Mouse (Mus musculus): ENCODE results near the gene Ppm1f. TPM values are rescaled to one million over a fixed set of nuclear protein-coding genes. Genes with fewer than 3 reads are reported as not detected.

Ppm1f gene
- polyA plus RNA-seq, 1 experiment from 2014 or later: 24.9 TPM

DNA sequence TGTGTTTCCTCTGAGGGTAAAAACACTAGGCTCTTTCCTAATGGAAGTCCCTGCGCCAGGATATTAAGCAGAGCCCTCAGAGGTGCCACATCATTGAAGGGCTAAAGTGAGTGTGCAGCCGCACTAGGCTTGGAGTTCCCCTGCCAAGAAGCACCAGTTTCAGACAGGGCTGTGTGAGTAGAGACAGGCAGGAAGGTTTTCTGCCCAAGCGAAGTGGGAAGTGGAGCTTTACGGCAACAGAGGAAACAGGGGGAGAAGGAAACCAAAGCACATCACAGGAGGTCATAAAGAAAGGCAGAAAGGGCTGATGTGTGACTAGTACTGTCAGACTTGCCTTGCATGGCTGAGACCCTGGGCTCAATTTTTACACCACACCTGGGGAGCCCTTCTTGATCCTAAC lies 6.1 kb downstream of the Ppm1f start:
- peaks cover 4% of the 10 kb centered on the region; the same call in 1 of the 2 replicates for H3K4me1 ChIP-seq (ENCODE audit: insufficient read depth, low read depth, low read length)
- H3K9ac ChIP-seq (replicated peaks; ENCODE audit: low read depth): no peak overlapping the region
- no peak overlapping the region for H3K4me2 ChIP-seq (replicated peaks; ENCODE audit: low read depth, low read length)
- WGBS: 61% methylated on average over 4 of the region's 4 CpGs
- TF ChIP-seq CTCF (IDR thresholded peaks at IDR 0.05): no peak
- no peaks in the 10 kb centered on the region for H3K27me3 ChIP-seq (replicated peaks; ENCODE audit: insufficient read depth, low read length)
- ATAC-seq (no peak; the same call in 1 of the 2 replicates), DNase-seq (ENCODE audit: low spot score) (no peak)
- H3K36me3 ChIP-seq (ENCODE audit: insufficient read depth, low read length): 0 out of 2 replicates have a peak, but pooled peaks cover 7% of the 10 kb centered on the region
- H3K4me3 ChIP-seq (ENCODE audit: low read depth, low read length): no peak overlapping the region
- H3K27ac ChIP-seq (ENCODE audit: low read length): peak overlapping the region; percentile 69
- H3K9me3 ChIP-seq (ENCODE audit: low read length): no peaks in the 10 kb centered on the region

DNA sequence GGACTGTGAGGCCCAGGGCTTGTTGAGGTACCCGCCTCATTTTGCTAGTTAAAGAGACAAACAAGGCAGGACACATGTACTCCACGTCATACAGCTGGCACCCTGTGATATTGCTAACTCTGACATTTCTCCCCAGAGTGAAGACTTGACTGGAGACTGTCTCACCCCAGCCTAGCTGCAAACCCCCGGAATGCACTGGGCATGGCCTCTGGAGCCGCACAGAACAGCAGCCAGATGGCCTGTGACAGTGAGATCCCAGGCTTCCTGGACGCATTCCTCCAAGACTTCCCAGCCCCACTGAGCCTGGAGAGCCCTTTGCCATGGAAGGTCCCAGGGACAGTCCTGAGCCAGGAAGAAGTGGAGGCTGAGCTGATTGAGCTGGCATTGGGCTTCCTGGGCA lies 6.9 kb downstream of the Ppm1f start:
- Histone ChIP-seq H3K27ac (ENCODE audit: low read length) (peak overlapping the region; percentile 40; the same call in 1 of the 2 replicates), H3K9ac (replicated peaks; ENCODE audit: low read depth) (no peak overlapping the region), H3K4me2 (replicated peaks; ENCODE audit: low read depth, low read length) (no peak overlapping the region), H3K4me1 (ENCODE audit: insufficient read depth, low read depth, low read length) (peaks cover 3% of the 10 kb centered on the region; the same call in 1 of the 2 replicates), H3K9me3 (ENCODE audit: low read length) (no peaks in the 10 kb centered on the region), H3K4me3 (ENCODE audit: low read depth, low read length) (no peak overlapping the region), H3K27me3 (replicated peaks; ENCODE audit: insufficient read depth, low read length) (no peaks in the 10 kb centered on the region), H3K36me3 (ENCODE audit: insufficient read depth, low read length) (0 out of 2 replicates have a peak, but pooled peaks cover 7% of the 10 kb centered on the region)
- WGBS: 58% methylated on average over 5 of the region's 5 CpGs
- ATAC-seq (no peak), DNase-seq (ENCODE audit: low spot score) (no peak)
- TF ChIP-seq EP300 (IDR thresholded peaks at IDR 0.05) (no peak), CTCF (IDR thresholded peaks at IDR 0.05) (no peak)

DNA sequence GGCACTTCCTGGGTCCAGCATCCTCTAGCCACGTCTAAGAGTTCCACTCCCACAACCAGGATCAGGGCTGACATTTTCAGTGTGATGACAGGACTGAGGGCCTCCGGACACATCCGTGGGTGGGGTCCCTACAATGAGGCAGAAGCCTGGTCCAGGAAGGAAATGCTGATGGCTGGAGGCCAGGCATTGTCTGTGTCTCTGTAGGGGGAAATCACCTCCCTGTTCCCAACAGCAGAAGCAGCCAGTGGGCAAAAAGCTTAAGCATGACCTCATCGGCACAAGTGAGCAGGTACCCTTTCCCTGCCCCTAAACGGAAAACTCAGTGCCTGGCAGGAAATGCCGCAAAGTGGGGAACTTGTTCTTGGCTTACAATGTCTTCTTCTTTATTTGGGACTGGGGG lies 11.5 kb downstream of the Ppm1f start:
- Histone ChIP-seq H3K27me3 (replicated peaks; ENCODE audit: insufficient read depth, low read length) (no peaks in the 10 kb centered on the region), H3K4me3 (ENCODE audit: low read depth, low read length) (no peak overlapping the region), H3K36me3 (ENCODE audit: insufficient read depth, low read length) (peaks cover 22% of the 10 kb centered on the region), H3K9ac (replicated peaks; ENCODE audit: low read depth) (no peak overlapping the region), H3K4me1 (ENCODE audit: insufficient read depth, low read depth, low read length) (peaks cover 8% of the 10 kb centered on the region; the same call in 1 of the 2 replicates), H3K4me2 (replicated peaks; ENCODE audit: low read depth, low read length) (no peak overlapping the region), H3K27ac (ENCODE audit: low read length) (peak overlapping the region; percentile 92), H3K9me3 (ENCODE audit: low read length) (no peaks in the 10 kb centered on the region)
- 51% methylated on average over 6 of the region's 6 CpGs for WGBS
- peak; percentile 80 for DNase-seq (ENCODE audit: low spot score)
- TF ChIP-seq CTCF (IDR thresholded peaks at IDR 0.05): no peak
- TF ChIP-seq EP300 (IDR thresholded peaks at IDR 0.05): peak; percentile 98
- peak; percentile 90 for ATAC-seq

- peak overlapping the region; percentile 55 for H3K27ac ChIP-seq (ENCODE audit: low read length)
- H3K9ac ChIP-seq (replicated peaks; ENCODE audit: low read depth): no peak overlapping the region
- peaks cover 34% of the 10 kb centered on the region for H3K36me3 ChIP-seq (ENCODE audit: insufficient read depth, low read length)
- peak; percentile 86 for DNase-seq (ENCODE audit: low spot score)
- H3K4me3 ChIP-seq (ENCODE audit: low read depth, low read length): no peak overlapping the region
- H3K4me1 ChIP-seq (ENCODE audit: insufficient read depth, low read depth, low read length): peaks cover 5% of the 10 kb centered on the region; the same call in 1 of the 2 replicates
- peak; percentile 98 for TF ChIP-seq CTCF (IDR thresholded peaks at IDR 0.05)
- no peak for TF ChIP-seq EP300 (IDR thresholded peaks at IDR 0.05)
- WGBS: 42% methylated on average over 13 of the region's 13 CpGs
- no peaks in the 10 kb centered on the region for H3K27me3 ChIP-seq (replicated peaks; ENCODE audit: insufficient read depth, low read length)
- no peaks in the 10 kb centered on the region for H3K9me3 ChIP-seq (ENCODE audit: low read length)
- peak; percentile 71 for ATAC-seq
- H3K4me2 ChIP-seq (replicated peaks; ENCODE audit: low read depth, low read length): no peak overlapping the region
Measured at GRCm38 (mm10) chr16:16911641-16912597, 15.7 kb downstream of the Ppm1f start.

DNA sequence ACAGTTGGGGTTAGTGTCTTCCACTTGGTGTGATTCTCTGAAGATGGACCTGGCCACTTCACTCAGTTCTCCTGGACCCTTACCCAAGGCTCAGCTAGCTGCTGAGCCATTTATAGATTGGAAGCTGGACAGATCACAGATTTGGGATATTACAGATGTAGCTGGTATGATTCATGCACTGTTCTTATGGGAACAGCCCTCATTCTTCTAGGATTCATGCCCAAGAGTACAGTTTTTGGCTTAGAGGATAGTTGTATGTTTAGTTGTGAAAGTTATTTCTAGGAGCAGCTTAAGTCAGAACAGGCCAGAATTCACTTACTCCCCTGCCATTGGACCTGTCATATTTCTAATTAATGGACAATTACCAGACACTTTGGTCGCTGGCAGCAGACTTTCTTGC lies 17.2 kb downstream of the Ppm1f start:
- Histone ChIP-seq H3K36me3 (ENCODE audit: insufficient read depth, low read length) (peaks cover 41% of the 10 kb centered on the region), H3K4me2 (replicated peaks; ENCODE audit: low read depth, low read length) (no peak overlapping the region), H3K9ac (replicated peaks; ENCODE audit: low read depth) (no peak overlapping the region), H3K9me3 (ENCODE audit: low read length) (no peaks in the 10 kb centered on the region), H3K4me3 (ENCODE audit: low read depth, low read length) (no peak overlapping the region), H3K4me1 (ENCODE audit: insufficient read depth, low read depth, low read length) (peaks cover 2% of the 10 kb centered on the region; the same call in 1 of the 2 replicates), H3K27ac (ENCODE audit: low read length) (no peak overlapping the region), H3K27me3 (replicated peaks; ENCODE audit: insufficient read depth, low read length) (no peaks in the 10 kb centered on the region)
- no peak for TF ChIP-seq EP300 (IDR thresholded peaks at IDR 0.05)
- no peak for TF ChIP-seq CTCF (IDR thresholded peaks at IDR 0.05)
- WGBS: 67% methylated on average over 1 of the region's 1 CpGs
- ATAC-seq: no peak
- no peak for DNase-seq (ENCODE audit: low spot score)

DNA sequence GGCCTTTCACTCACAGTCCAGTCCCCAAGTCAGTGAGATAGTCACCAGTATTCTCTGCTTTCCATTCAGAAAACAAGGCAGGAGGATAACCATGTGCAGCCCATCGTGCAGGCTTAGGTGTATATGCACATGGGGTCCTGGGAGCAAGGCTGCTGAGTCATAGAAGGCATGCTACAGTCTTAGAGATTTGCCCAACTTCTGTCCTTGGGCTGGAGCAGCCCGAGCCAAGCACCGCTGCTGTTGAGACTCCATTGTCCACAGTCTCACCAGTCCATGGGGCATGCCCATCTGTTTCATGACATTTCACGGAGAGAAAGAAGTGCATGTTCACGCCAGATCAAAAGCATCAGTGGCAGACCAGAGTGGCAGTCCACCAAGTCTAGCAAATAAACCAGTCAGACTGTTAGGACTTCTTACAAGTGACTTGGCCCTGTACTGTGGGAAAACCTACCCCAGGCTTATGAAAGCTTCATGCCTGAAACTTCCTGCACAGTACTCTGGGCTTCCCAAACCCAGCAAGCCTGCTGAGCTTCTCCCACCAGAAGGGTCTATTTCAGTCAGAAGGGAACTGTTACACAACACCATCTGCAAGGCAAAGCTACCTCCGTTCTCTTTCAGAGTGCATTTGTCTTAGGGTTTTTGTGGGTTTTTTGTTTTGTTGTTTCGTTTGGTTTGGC lies 22.3 kb downstream of the Ppm1f start:
- TF ChIP-seq CTCF (IDR thresholded peaks at IDR 0.05) (no peak), EP300 (IDR thresholded peaks at IDR 0.05) (no peak)
- Histone ChIP-seq H3K4me3 (ENCODE audit: low read depth, low read length) (no peak overlapping the region), H3K4me2 (replicated peaks; ENCODE audit: low read depth, low read length) (no peak overlapping the region), H3K4me1 (ENCODE audit: insufficient read depth, low read depth, low read length) (no peaks in the 10 kb centered on the region), H3K27ac (ENCODE audit: low read length) (no peak overlapping the region), H3K9ac (replicated peaks; ENCODE audit: low read depth) (no peak overlapping the region), H3K36me3 (ENCODE audit: insufficient read depth, low read length) (peaks cover 37% of the 10 kb centered on the region), H3K27me3 (replicated peaks; ENCODE audit: insufficient read depth, low read length) (no peaks in the 10 kb centered on the region), H3K9me3 (ENCODE audit: low read length) (no peaks in the 10 kb centered on the region)
- ATAC-seq (no peak), DNase-seq (ENCODE audit: low spot score) (no peak)
- WGBS: 87% methylated on average over 7 of the region's 7 CpGs
